Mouse (Mus musculus): Measurements from ENCODE around the gene Fam83d.

Gene Fam83d

DNA sequence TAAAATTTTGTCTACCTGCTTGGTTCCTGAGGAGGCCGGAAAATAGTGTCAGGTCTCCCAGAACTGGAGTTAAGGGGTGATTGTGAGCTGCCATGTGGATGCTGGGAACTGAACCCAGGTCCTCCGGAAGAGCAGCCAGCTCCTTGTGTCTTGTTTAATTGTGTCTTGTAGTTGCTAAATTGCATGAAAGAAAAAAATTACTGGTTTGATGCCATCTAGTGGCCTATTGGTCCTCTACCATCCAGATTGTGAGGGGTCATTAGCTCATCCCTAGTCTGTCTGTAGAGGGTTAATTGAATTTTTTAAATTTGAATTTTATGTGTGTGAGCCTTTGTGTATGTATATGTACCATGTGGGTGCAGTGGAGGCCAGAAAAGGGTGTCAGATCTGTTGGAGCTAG, 60.2 kb downstream of the Fam83d start:
- no peak for DNase-seq

DNA sequence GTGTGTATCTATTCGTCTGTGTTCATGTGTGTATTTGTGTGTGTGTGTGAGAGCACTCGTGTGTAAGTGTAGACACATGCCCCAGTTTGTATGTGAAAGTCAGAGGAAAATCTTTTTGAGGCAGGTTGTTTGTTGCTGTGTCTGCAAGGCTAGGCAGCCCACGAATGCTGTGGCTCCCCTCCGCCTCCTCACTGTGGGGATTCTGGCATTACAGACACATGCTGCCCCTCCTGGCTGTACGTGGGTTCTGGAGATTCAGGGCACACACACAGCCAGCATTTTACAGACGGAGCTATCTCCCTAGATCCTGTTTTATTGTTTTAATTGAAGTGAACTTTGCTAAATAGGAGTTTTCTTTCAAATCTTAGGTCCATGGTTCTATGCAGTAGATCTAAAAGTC, 61.9 kb downstream of the Fam83d start:
- DNase-seq = no peak

DNA sequence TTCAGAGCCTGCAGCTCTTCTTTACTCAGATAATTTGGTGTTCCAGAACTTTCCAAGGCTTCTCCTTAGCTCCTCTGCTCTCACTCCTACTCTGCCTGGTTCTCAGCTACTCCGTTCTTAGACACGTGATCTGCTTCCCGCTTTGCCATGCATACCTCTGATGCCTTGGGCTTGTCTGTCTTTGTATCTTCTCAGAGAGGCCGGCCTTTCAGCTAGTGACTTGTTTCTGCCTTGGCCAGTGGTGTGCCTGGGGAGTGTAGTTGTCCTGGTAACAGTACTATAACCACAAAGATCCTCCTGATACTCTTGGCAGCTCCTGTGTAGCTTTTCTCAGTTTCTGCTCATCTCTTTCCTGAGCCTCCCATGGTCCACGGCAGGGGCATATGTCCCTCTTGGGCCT, 65.3 kb downstream of the Fam83d start:
- DNase-seq = no peak

DNA sequence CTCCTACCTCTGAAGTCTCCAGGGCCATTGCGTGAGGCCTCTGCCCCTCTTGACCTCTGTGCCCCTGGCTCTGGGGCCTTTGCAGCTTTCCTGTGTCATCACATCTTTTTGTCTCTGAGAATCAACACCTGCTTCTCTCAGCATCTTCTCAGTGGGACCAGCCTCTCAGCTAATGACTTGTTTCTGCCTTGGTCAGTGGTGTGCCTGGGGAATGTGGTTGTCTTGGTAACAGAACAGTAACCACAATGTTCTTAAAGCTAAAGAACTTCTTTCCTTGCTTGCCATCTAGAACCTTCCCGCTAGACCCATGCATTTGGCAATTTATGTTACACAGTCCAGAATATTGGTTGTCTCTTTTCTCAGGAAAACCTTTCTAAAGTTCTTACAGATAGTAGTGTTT, 65.8 kb downstream of the Fam83d start:
- DNase-seq = no peak
